ENCODE assay signal across 8 mouse cellular contexts in genomic region chr4:141059616-141060425, GRCm38 (mm10). TPM values are rescaled to one million over a fixed set of nuclear protein-coding genes. Genes with fewer than 3 reads are reported as not detected.
DNase-seq lines count a peak whose midpoint lies in the region; ATAC-seq lines count a peak whose summit lies in the region.

No protein-coding gene starts in this region.

- H3K4me1 ChIP-seq in embryonic facial prominence, embryonic 13.5 days: peaks cover 19% of the 10 kb centered on the region
- H3K4me1 ChIP-seq in limb, embryonic 11.5 days (ENCODE audit: control insufficient read depth, insufficient read depth, low read length): peaks cover 6% of the 10 kb centered on the region
- peaks cover 6% of the 10 kb centered on the region; the same call in 1 of the 2 replicates for H3K4me1 ChIP-seq in neural tube, embryonic 11.5 days (ENCODE audit: control insufficient read depth, insufficient read depth, low read length)

- no peaks in the 10 kb centered on the region for H3K27me3 ChIP-seq in embryonic facial prominence, embryonic 13.5 days
- no peaks in the 10 kb centered on the region for H3K27me3 ChIP-seq in limb, embryonic 11.5 days (ENCODE audit: control insufficient read depth, insufficient read depth, low read length)
- no peaks in the 10 kb centered on the region for H3K27me3 ChIP-seq in neural tube, embryonic 11.5 days (ENCODE audit: control insufficient read depth, insufficient read depth, low read length)

- no peaks in the 10 kb centered on the region for H3K9me3 ChIP-seq in embryonic facial prominence, embryonic 13.5 days
- H3K9me3 ChIP-seq in limb, embryonic 11.5 days (ENCODE audit: control insufficient read depth, low read length): no peaks in the 10 kb centered on the region
- H3K9me3 ChIP-seq in neural tube, embryonic 11.5 days (ENCODE audit: control insufficient read depth, low read length): no peaks in the 10 kb centered on the region

- H3K4me3 ChIP-seq in embryonic facial prominence, embryonic 13.5 days: peak overlapping the region; percentile 67
- peak overlapping the region; percentile 67 for H3K4me3 ChIP-seq in limb, embryonic 11.5 days (ENCODE audit: low read depth, low read length)
- H3K4me3 ChIP-seq in neural tube, embryonic 11.5 days (ENCODE audit: low read depth, low read length): peak overlapping the region; percentile 55

- ATAC-seq in embryonic facial prominence, embryonic 13.5 days (ENCODE audit: insufficient number of reproducible peaks, insufficient read depth, low FRiP score, low TSS enrichment, low read depth): peak; percentile 60; the same call in 1 of the 2 replicates
- ATAC-seq in limb, embryonic 11.5 days (ENCODE audit: insufficient number of reproducible peaks, low FRiP score, low TSS enrichment, low read depth): no peak; the same call in 1 of the 2 replicates
- no peak for ATAC-seq in neural tube, embryonic 11.5 days (ENCODE audit: insufficient read depth, low FRiP score, low TSS enrichment)

- H3K4me2 ChIP-seq in embryonic facial prominence, embryonic 13.5 days: peak overlapping the region; percentile 74
- peak overlapping the region; percentile 71 for H3K4me2 ChIP-seq in limb, embryonic 11.5 days (ENCODE audit: low read depth, severe bottlenecking)
- peak overlapping the region; percentile 67 for H3K4me2 ChIP-seq in neural tube, embryonic 11.5 days (ENCODE audit: low read depth)

- 2% methylated on average over 32 of the region's 32 CpGs for WGBS in embryonic facial prominence, embryonic 13.5 days
- WGBS in limb, embryonic 11.5 days: 1% methylated on average over 32 of the region's 32 CpGs
- under 1% methylated on average over 32 of the region's 32 CpGs for WGBS in neural tube, embryonic 11.5 days

- peak; percentile 69 for DNase-seq in cerebellum, adult 9-11 months
- DNase-seq in cerebellum, postnatal 36 days: no peak
- peak; percentile 8 for DNase-seq in A20 (ENCODE audit: low read depth, low spot score)
- peak; percentile 42 for DNase-seq in limb, embryonic 11.5 days (ENCODE audit: low spot score)
- DNase-seq in neural tube, embryonic 11.5 days (ENCODE audit: low spot score): no peak
- no peak for DNase-seq in right cerebral cortex, postnatal 14 days
- DNase-seq in right cerebral cortex, postnatal 36 days (ENCODE audit: low spot score in 2 of 2): no peak

- H3K27ac ChIP-seq in embryonic facial prominence, embryonic 13.5 days: peak overlapping the region; percentile 95
- H3K27ac ChIP-seq in limb, embryonic 11.5 days (replicated peaks; ENCODE audit: low read depth, low read length): peak overlapping the region; percentile 54; the same call in 1 of the 2 replicates
- H3K27ac ChIP-seq in neural tube, embryonic 11.5 days (ENCODE audit: low read depth, low read length): peak overlapping the region; percentile 79

- peaks cover 30% of the 10 kb centered on the region for H3K36me3 ChIP-seq in embryonic facial prominence, embryonic 13.5 days
- H3K36me3 ChIP-seq in limb, embryonic 11.5 days (ENCODE audit: control insufficient read depth, insufficient read depth, low read length): peaks cover 2% of the 10 kb centered on the region; the same call in 1 of the 2 replicates
- no peaks in the 10 kb centered on the region for H3K36me3 ChIP-seq in neural tube, embryonic 11.5 days (ENCODE audit: control insufficient read depth, insufficient read depth, low read length)

- H3K9ac ChIP-seq in embryonic facial prominence, embryonic 13.5 days: peak overlapping the region; percentile 90
- H3K9ac ChIP-seq in limb, embryonic 11.5 days (ENCODE audit: low read length): peak overlapping the region; percentile 84
- H3K9ac ChIP-seq in neural tube, embryonic 11.5 days (ENCODE audit: low read length): peak overlapping the region; percentile 77

RNA-seq across cellular contexts. Expression of gene Crocc, which starts 0.5 kb away (rescaled TPM):
- 6.1 and 7.8 TPM in 2 replicates for polyA plus RNA-seq in embryonic facial prominence, embryonic 13.5 days (2015; fragmentation: Nextera tagmentation; extraction: Ambion mirVana)
- polyA plus RNA-seq in limb, embryonic 11.5 days (2014; fragmentation: Nextera tagmentation; extraction: Ambion mirVana): 8.7 and 9.0 TPM in 2 replicates
- 7.9 and 10.3 TPM in 2 replicates for polyA plus RNA-seq in neural tube, embryonic 11.5 days (2014; fragmentation: Nextera tagmentation; extraction: Ambion mirVana)

RNA-seq across cellular contexts. Expression of gene Necap2, which starts 18.3 kb away (rescaled TPM):
- 76.7 and 83.5 TPM in 2 replicates for polyA plus RNA-seq in embryonic facial prominence, embryonic 13.5 days (2015; fragmentation: Nextera tagmentation; extraction: Ambion mirVana)
- polyA plus RNA-seq in limb, embryonic 11.5 days (2014; fragmentation: Nextera tagmentation; extraction: Ambion mirVana): 65.0 and 71.0 TPM in 2 replicates
- polyA plus RNA-seq in neural tube, embryonic 11.5 days (2014; fragmentation: Nextera tagmentation; extraction: Ambion mirVana): 47.7 and 53.0 TPM in 2 replicates

RNA-seq across cellular contexts. Expression of gene Spata21, which starts 28.3 kb away (rescaled TPM):
- polyA plus RNA-seq in embryonic facial prominence, embryonic 13.5 days (2015; fragmentation: Nextera tagmentation; extraction: Ambion mirVana): 0.22 and 0.32 TPM in 2 replicates
- polyA plus RNA-seq in limb, embryonic 11.5 days (2014; fragmentation: Nextera tagmentation; extraction: Ambion mirVana): 0.32 TPM in 1 of 2 replicates, not detected in the other
- polyA plus RNA-seq in neural tube, embryonic 11.5 days (2014; fragmentation: Nextera tagmentation; extraction: Ambion mirVana): not detected in 2 replicates

RNA-seq across cellular contexts. Expression of gene Mfap2, which starts 49.6 kb away (rescaled TPM):
- 771 and 792 TPM in 2 replicates for polyA plus RNA-seq in embryonic facial prominence, embryonic 13.5 days (2015; fragmentation: Nextera tagmentation; extraction: Ambion mirVana)
- polyA plus RNA-seq in limb, embryonic 11.5 days (2014; fragmentation: Nextera tagmentation; extraction: Ambion mirVana): 485 and 517 TPM in 2 replicates
- polyA plus RNA-seq in neural tube, embryonic 11.5 days (2014; fragmentation: Nextera tagmentation; extraction: Ambion mirVana): 279 and 295 TPM in 2 replicates

Comparison
In these comparisons a context has a peak if more than half of its experiments do, and no peak if none do; other contexts are left out.
1. DNase-seq: peak in cerebellum, adult 9-11 months (single experiment), A20 (single experiment) and limb, embryonic 11.5 days (single experiment); none in cerebellum, postnatal 36 days (0 of 2), neural tube, embryonic 11.5 days (single experiment), right cerebral cortex, postnatal 14 days (single experiment) and right cerebral cortex, postnatal 36 days (0 of 2).
2. Peak in every context shown above with its lines, with median percentiles within 50 percentile points of each other: H3K27ac ChIP-seq, H3K4me2 ChIP-seq, H3K4me3 ChIP-seq and H3K9ac ChIP-seq.